Mouse (Mus musculus) hematopoietic stem cell, adult 5-6 weeks (primary cell): ENCODE measurements around the gene Crispld2. TPM values are rescaled to one million over a fixed set of nuclear protein-coding genes. Genes with fewer than 3 reads are reported as not detected.

Experiments used
- ATAC-seq, 2 experiments: fragments of 125-278 bp in 1 of 2; replicated peaks in 1 of 2; 2 replicates each; pipeline ENCODE4 v1.8.0; 2016 to 2017; ENCODE audit warnings: inconsistent platforms in 2 of 2, mild to moderate bottlenecking in 2 of 2, moderate number of reproducible peaks in 2 of 2, low read depth in 1 of 2, moderate TSS enrichment in 1 of 2; ENCODE audit not compliant: low FRiP score in 2 of 2, poor library complexity in 2 of 2, severe bottlenecking in 2 of 2, insufficient read depth in 1 of 2, low TSS enrichment in 1 of 2
- total RNA-seq: library from RNA; stranded (forward); fragments of 172-1452, 232-1000 nt; gene quantifications from 2 replicates; pipeline ENCODE4 v1.2.3, GENCODE M21; 2017

Crispld2 gene
- total RNA-seq, 1 experiment from 2014 or later, result 2.1 TPM

DNA sequence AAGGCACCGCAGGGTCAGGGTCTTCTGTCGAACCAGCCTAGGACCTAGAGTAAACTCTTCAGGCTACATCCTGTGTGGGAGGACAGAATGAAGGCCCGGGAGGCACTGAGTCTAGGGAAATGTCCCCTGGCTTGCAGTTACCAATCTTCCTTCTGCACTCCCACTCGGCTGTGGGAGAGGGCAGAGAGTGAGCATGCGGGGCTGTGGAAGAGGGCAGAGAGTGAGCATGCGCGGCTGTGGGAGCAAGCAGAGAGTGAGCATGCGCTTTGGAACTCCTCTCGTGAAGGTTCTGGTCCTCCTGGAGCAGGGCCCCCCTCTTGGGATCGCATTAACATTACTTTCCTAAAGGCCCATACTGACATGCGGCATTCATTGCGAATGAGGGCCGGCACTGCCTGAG is 25.1 kb downstream of the Crispld2 start:
- ATAC-seq, result no peak

DNA sequence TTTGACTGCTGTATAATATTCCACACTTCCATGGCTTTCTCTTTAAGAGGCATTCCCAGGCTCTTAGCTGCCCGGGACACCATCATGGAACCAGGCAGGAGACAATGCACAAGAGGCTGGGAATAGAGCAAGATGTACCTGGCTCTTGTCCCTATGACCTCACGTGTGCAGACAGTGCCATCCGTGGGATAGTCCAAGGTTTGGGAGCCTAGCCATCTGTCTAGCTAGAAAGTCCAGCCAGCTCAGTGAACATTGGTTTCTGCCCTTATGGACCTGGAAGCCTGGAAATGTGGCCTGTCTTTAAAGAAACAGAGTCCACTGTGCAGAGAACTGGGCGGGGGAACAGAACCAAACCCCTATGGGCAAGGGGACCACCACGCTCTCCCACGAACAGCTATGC is 25.5 kb downstream of the Crispld2 start:
- no peak for ATAC-seq

DNA sequence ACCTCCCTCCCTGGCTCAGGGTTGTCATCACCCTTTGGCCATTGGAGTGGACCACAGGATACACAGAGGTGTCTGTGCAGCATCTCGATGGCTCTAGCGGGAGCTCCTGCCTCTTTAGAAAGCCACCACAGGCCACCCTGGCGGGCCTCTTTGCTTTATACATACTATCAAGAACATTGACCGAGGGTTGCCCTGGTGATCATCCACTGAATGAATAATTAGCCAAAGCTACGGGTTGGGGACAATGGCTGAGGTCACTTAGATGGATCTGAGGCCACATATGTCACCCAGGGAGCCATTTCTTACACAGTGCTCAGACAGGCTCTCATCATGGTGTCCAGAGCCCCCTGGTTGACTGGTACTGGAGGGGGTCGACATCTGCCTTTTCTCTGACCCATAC is 26.1 kb downstream of the Crispld2 start:
- ATAC-seq, result no peak

GRCm38 (mm10) chr8:120019297-120019696 is 27.1 kb downstream of the Crispld2 start:
- no peak for ATAC-seq

DNA sequence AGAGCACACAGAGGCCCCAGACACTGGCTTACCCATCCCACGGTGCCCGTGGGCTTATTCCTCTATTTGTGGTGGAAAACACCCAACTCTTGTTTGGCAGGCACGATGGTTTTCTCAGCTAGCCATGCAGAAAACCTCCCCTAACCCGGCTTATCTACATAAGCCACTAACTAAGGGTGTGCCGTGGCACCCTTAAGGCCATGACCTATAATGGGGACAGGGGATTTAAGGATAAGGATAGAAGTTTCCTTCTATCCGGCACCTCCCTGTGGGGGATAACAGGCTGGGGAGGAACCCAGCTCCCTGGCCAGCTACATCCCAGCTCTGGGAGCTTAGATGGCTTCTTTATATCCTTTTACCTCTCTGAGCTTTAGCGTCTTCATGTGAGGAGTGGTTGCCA is 28.1 kb downstream of the Crispld2 start:
- ATAC-seq, result no peak

- ATAC-seq, result no peak
These were observed 34.0 kb downstream of the Crispld2 start for GRCm38 (mm10) chr8:120026199-120026598.

DNA sequence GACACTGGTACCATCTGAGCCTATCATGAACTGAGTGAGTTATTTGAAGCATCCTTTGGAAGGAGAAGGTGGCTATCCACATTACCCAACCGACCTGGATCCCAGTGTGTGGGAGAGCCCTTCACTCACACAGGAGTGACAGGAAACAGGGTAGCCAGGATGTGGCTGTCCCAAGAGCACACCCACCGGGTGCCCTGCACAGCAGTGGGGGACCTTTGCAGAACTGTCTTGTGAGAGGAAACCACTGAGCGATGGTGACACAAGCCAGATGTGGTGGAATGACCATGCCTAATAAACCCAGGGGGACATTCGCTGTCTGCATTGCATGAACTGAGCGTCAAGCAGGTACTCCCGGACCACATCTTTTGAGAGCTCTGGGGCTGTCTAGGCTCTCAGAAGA is 34.8 kb downstream of the Crispld2 start:
- ATAC-seq, result peak; percentile 72 to 73

- no peak for ATAC-seq
These were observed 38.2 kb downstream of the Crispld2 start for GRCm38 (mm10) chr8:120030447-120030846.

DNA sequence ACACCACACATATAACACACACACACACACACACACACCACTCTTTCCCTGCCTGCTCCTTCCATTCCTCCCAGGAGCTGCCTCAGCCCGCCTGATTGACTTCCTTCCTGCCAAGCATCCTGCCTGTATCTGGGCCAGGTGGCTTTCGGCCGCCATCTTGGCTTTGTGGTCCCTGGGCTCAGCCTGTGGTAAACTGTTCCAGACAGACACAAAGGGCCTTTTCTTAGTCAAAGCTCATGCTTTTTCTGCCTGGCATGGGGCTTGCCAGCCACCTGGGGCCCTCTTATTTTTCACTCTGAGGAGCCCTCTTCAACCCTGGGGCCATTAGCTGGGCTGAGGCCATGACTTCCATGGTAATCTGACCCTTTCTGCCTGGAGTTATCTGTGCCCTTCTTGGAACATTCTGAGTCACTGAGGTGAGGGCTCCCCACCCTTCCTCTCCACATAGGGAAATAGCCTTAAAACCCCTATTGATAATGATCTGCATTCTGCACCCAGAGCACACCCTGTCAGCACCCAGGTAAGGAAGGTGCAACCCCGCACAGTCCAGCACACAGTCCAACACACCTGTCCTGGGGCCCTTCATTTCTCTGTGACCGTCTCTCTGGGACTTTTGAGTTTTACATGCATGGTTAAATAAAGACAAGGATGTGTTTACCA is 40.4 kb downstream of the Crispld2 start:
- peak; percentile 6 to 37; a peak in 1 of 4 replicates for ATAC-seq

GRCm38 (mm10) chr8:120034471-120034870 is 42.2 kb downstream of the Crispld2 start:
- no peak for ATAC-seq

DNA sequence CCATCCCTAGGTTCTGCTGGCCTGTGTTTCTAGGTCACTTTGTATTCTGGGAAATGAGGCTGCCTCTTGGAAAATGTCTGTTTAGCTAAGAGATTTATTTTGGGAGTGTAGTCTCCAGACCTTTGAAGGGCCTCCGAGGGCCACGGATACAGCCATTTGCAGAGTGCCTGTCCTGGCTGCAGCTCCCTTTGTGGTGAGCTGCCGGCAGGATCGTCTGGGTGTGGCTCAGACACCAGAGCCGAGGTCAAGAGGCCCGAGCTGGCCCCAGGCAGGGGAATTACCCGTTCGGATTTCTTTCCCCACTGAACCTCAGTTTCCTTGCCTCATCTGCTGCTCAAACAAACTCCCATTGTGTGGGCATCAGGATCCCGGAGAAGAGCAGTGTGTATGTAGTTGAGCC is 43.9 kb downstream of the Crispld2 start:
- no peak for ATAC-seq

DNA sequence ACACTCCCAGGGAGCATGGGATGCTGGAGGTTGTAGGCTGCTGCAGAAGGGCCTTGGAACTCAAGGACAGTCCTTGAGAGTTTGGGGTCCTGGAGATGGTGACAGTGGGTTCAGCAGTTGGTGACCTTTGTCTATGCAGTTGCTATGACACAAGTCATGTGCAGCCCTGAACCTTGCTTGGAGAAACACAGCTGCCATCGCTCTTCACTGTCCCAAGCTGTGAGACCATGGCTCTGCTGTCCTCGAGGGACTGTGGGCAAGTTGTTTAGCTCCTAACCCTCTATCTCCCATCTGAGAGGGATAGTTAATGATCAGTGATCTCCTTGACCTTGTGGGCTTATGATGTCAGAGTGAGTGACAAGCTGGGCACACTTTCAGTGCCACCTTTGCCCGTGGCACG is 44.3 kb downstream of the Crispld2 start:
- no peak for ATAC-seq

GRCm38 (mm10) chr8:120037199-120037598 is 45.0 kb downstream of the Crispld2 start:
- no peak for ATAC-seq

- no peak for ATAC-seq
These were observed 45.4 kb downstream of the Crispld2 start for GRCm38 (mm10) chr8:120037611-120038010.

- ATAC-seq, result no peak
These were observed 46.5 kb downstream of the Crispld2 start for GRCm38 (mm10) chr8:120038741-120039140.

DNA sequence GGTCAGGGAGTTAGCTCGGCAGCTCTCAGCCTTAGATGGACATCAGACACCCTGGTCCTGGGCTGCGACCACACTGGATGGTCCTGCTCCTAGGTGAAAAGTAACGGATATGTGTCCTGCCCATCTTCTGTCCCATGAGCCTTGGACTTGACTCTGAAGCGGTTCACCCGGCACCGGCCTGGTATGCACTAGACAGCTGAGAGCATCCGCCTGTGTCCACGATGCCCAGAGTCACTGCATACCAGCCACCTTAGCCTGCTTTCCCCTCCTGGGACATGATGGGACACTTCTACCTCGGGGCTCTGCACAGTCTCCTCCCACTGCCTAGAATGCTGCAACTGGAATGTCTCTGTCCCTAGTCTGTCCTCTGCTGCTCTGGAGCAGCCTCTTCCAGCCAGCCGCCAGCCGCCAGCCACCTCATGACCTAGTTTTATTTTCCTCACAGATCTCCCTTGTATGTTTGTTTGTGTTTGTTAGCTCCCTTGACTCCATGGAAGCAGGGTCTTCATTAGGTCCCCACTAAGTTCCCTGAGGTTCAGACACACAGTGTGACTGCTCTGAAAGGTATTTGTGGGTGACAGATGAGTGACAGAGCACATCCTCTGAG is 47.2 kb downstream of the Crispld2 start:
- ATAC-seq, result no peak

DNA sequence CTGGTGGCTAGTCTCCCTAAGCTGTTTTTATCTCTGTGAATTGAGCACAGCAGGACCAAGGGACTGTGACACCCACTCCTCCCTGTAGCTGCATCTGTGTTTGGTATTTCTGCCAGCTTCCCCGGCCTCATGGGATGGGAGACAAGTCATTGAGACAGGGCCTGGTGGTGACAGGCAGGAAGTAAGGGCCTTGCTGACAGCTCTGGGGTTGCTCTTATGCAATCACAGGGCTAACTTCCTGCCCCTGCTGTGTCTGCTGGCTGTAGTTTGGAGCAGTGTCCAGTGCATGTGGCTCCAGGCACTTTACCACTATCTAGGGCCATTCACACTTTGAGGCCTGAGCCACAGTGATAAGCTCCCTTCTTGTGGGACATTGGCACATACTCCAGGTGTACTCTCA is 48.6 kb downstream of the Crispld2 start:
- ATAC-seq, result peak; percentile 79 to 85

GRCm38 (mm10) chr8:120042542-120043312 is 50.5 kb downstream of the Crispld2 start:
- peak in 1 of 2 experiments; percentile 16; a peak in 1 of 4 replicates for ATAC-seq
